Mouse (Mus musculus) megakaryocyte, adult 5-6 weeks (primary cell): Measurements from ENCODE around the gene Gsc2. TPM values are rescaled to one million over a fixed set of nuclear protein-coding genes. Genes with fewer than 3 reads are reported as not detected.

Source experiments
- ATAC-seq: 2 replicates; pipeline ENCODE4 v1.8.0; 2016; ENCODE audit warnings: mild to moderate bottlenecking, inconsistent platforms; ENCODE audit not compliant: poor library complexity, severe bottlenecking
- total RNA-seq, 2 experiments: library from RNA; stranded (forward) in 1 of 2; stranded (reverse) in 1 of 2; fragments of 153-499, 151-499 nt in 1 of 2; fragments of 221-1000, 200-1000 nt in 1 of 2; gene quantifications; 2 replicates each; pipeline versions ENCODE4 v1.2.3 to v1.2.4; 2015 to 2017

Gene Gsc2
- total RNA-seq, 2 experiments from 2014 or later: not detected

- ATAC-seq: peak; percentile 13; the same call in 1 of the 2 replicates
Observed at GRCm38 (mm10) chr16:17927351-17928082, 12.7 kb upstream of the Gsc2 start.

GRCm38 (mm10) chr16:17922163-17922538 is 7.3 kb upstream of the Gsc2 start:
- peak; percentile 11; the same call in 1 of the 2 replicates for ATAC-seq

GRCm38 (mm10) chr16:17921325-17922162 is 6.7 kb upstream of the Gsc2 start:
- peak; percentile 95 for ATAC-seq

GRCm38 (mm10) chr16:17920586-17920985 is 5.7 kb upstream of the Gsc2 start:
- ATAC-seq: no peak

GRCm38 (mm10) chr16:17911052-17911595 is 3.7 kb downstream of the Gsc2 start, which contains the start of gene Ess2:
Gene Ess2, minus strand, starts transcription at chr16:17911348.
- ATAC-seq: peak; percentile 98

- ATAC-seq: no peak
Observed at GRCm38 (mm10) chr16:17898462-17898861, 16.4 kb downstream of the Gsc2 start, which contains the start of the genes Dgcr2 and Tssk2. Gene Dgcr2, minus strand, starts transcription at chr16:17898562. Gene Tssk2, plus strand, starts transcription at chr16:17898637.

- no peak for ATAC-seq
Observed at GRCm38 (mm10) chr16:17896091-17896490, 18.8 kb downstream of the Gsc2 start.

GRCm38 (mm10) chr16:17893923-17894322 is 20.9 kb downstream of the Gsc2 start, which contains the start of gene Tssk1:
Gene Tssk1, plus strand, starts transcription at chr16:17894223.
- ATAC-seq: no peak

GRCm38 (mm10) chr16:17892606-17893005 is 22.3 kb downstream of the Gsc2 start:
- ATAC-seq: no peak

GRCm38 (mm10) chr16:17891567-17891959 is 23.3 kb downstream of the Gsc2 start, which contains the start of gene Gm20518:
Gene Gm20518, minus strand, starts transcription at chr16:17891671.
- peak; percentile 96 for ATAC-seq

- ATAC-seq: peak; percentile 26
Observed at GRCm38 (mm10) chr16:17890917-17891566, 23.8 kb downstream of the Gsc2 start.

- ATAC-seq: no peak
Observed at GRCm38 (mm10) chr16:17890342-17890727, 24.5 kb downstream of the Gsc2 start.

GRCm38 (mm10) chr16:17889689-17890341 is 25.0 kb downstream of the Gsc2 start:
- ATAC-seq: no peak

- no peak for ATAC-seq
Observed at GRCm38 (mm10) chr16:17884116-17884515, 30.7 kb downstream of the Gsc2 start.

GRCm38 (mm10) chr16:17882196-17882595 is 32.7 kb downstream of the Gsc2 start:
- no peak for ATAC-seq

- no peak for ATAC-seq
Observed at GRCm38 (mm10) chr16:17879571-17879970, 35.3 kb downstream of the Gsc2 start.

- no peak for ATAC-seq
Observed at GRCm38 (mm10) chr16:17876096-17876495, 38.8 kb downstream of the Gsc2 start.

- no peak for ATAC-seq
Observed at GRCm38 (mm10) chr16:17875174-17875573, 39.7 kb downstream of the Gsc2 start.

GRCm38 (mm10) chr16:17872995-17873394 is 41.9 kb downstream of the Gsc2 start:
- no peak for ATAC-seq

GRCm38 (mm10) chr16:17871248-17871647 is 43.6 kb downstream of the Gsc2 start:
- no peak for ATAC-seq
